Mouse (Mus musculus): Measurements from ENCODE around the gene Cnksr3. TPM values are rescaled to one million over a fixed set of nuclear protein-coding genes. Genes with fewer than 3 reads are reported as not detected.

Gene Cnksr3
- polyA plus RNA-seq, 1 experiment from 2014 or later: 8.4 TPM

Other genes with a start within 250 kb of the Cnksr3 start
- 0.55 and 0.74 TPM in 2 replicates for gene Ipcef1, start 159.8 kb downstream of the Cnksr3 start, polyA plus RNA-seq (2015; fragmentation: Nextera tagmentation; extraction: Ambion mirVana)

Data from heart, embryonic 16.5 days (tissue).